Comparison of ENCODE assay signal across 12 mouse cellular contexts in genomic region chr7:138451321-138451720, GRCm38 (mm10). TPM values are rescaled to one million over a fixed set of nuclear protein-coding genes. Genes with fewer than 3 reads are reported as not detected.
DNase-seq lines count a peak whose midpoint lies in the region; ATAC-seq lines count a peak whose summit lies in the region.
"Had no signal": no experiment of that assay in that cellular context is flagged by ENCODE, and none has a peak within 500 bp of the region (broad histone marks: within the 10 kb centered on the region; RNA-seq: fewer than 3 reads in every experiment).

No protein-coding gene starts in this region.

- ATAC-seq in monocyte, adult 5-6 weeks (replicated peaks; ENCODE audit: insufficient number of reproducible peaks, low FRiP score, low TSS enrichment, poor library complexity, severe bottlenecking), result no peak
- ATAC-seq: Patski had no signal

- DNase-seq in cerebellum, postnatal 25 days, result peak; percentile 19 to 45
- no peak for DNase-seq in cerebellum, adult 8-10 months
- peak; percentile 36 to 54 for DNase-seq in left cerebral cortex, adult 18-20 months (ENCODE audit: low spot score in 2 of 2)
- DNase-seq in left cerebral cortex, adult 11 months (ENCODE audit: low spot score), result no peak
- DNase-seq in frontal cortex, postnatal 25 days (ENCODE audit: low spot score in 2 of 2), result peak; percentile 8 to 18
- peak; percentile 59 to 67 for DNase-seq in right cerebral cortex, postnatal 10 days (ENCODE audit: low spot score in 2 of 2)
- no peak for DNase-seq in adrenal gland, postnatal 14 days
- DNase-seq: adrenal gland, postnatal 36 days; embryo, embryonic 11 days; kidney, adult 9 months had no signal

RNA-seq across cellular contexts. Expression of gene Tcerg1l, which starts 53.8 kb away (rescaled TPM):
- total RNA-seq in left cerebral cortex, adult 18-20 months (2021), result 10 to 100 TPM; 11.3 TPM
- total RNA-seq in monocyte, adult 5-6 weeks (2017), result not detected in 3 replicates
- 0.22 and 0.90 TPM in 2 replicates for total RNA-seq in adrenal gland, postnatal 14 days (2021)

Comparison
In these comparisons a context has a peak if more than half of its experiments do, and no peak if none do; other contexts are left out.
1. DNase-seq: peak in cerebellum, postnatal 25 days (2 of 2), left cerebral cortex, adult 18-20 months (2 of 2), frontal cortex, postnatal 25 days (2 of 2) and right cerebral cortex, postnatal 10 days (2 of 2); none in cerebellum, adult 8-10 months (single experiment), left cerebral cortex, adult 11 months (single experiment) and adrenal gland, postnatal 14 days (single experiment).